Mouse (Mus musculus) kidney, embryonic 14.5 days (tissue): ENCODE measurements around the gene Itgb4. TPM values are rescaled to one million over a fixed set of nuclear protein-coding genes. Genes with fewer than 3 reads are reported as not detected.

Experiments used
- ATAC-seq: fragments of 200-750 bp; cut with Nextera tagmentation; 2 replicates; pipeline ENCODE4 v1.8.0; 2017; ENCODE audit warnings: moderate number of reproducible peaks, mild to moderate bottlenecking, moderate TSS enrichment, moderate library complexity; ENCODE audit not compliant: low FRiP score, low TSS enrichment
- H3K27ac ChIP-seq: fragments of 300-500 bp; sonication (generic); 2 replicates; pipeline ENCODE4 v1.5.1; 2014; ENCODE audit warnings: low read depth, mild to moderate bottlenecking, low read length, moderate library complexity, mixed read lengths
- H3K27me3 ChIP-seq: fragments of 300-500 bp; sonication (generic); 2 replicates; pipeline ENCODE4 v1.6.1; 2014; ENCODE audit warnings: mild to moderate bottlenecking, low read length; ENCODE audit not compliant: control insufficient read depth, insufficient read depth
- H3K36me3 ChIP-seq: fragments of 300-500 bp; sonication (generic); 2 replicates; pipeline ENCODE4 v1.6.1; 2014; ENCODE audit warnings: low read length, mixed read lengths; ENCODE audit not compliant: control insufficient read depth, insufficient read depth
- H3K4me1 ChIP-seq: fragments of 300-500 bp; sonication (generic); 2 replicates; pipeline ENCODE4 v1.6.1; 2014; ENCODE audit warnings: low read length, mixed read lengths; ENCODE audit not compliant: control insufficient read depth, insufficient read depth
- H3K4me2 ChIP-seq: fragments of 300-500 bp; sonication (generic); replicated peaks from 2 replicates; pipeline ENCODE4 v1.6.1; 2014; ENCODE audit warnings: low read depth, mild to moderate bottlenecking, low read length
- H3K4me3 ChIP-seq: fragments of 300-500 bp; sonication (generic); 2 replicates; pipeline ENCODE4 v1.5.1; 2014; ENCODE audit warnings: mild to moderate bottlenecking, low read length
- H3K9ac ChIP-seq: fragments of 300-500 bp; sonication (generic); 2 replicates; pipeline ENCODE4 v1.6.1; 2014; ENCODE audit warnings: low read depth, mild to moderate bottlenecking, low read length, moderate library complexity
- H3K9me3 ChIP-seq: fragments of 300-500 bp; sonication (generic); 2 replicates; pipeline ENCODE4 v1.6.1; 2016; ENCODE audit warnings: low read length; ENCODE audit not compliant: control insufficient read depth
- WGBS: fragments of 180-500 bp; shearing (Covaris S2); extraction: QIAGEN DNeasy Blood & Tissue Kit; methylation state at CpG from one replicate; pipeline ENCODE4 v1.1.7; 2014; 5-methylcytosine and 5-hydroxymethylcytosine counted together
- polyA plus RNA-seq: library from polyadenylated mRNA; unstranded; fragments of >200 nt; fragmentation: Nextera tagmentation; extraction: Ambion mirVana; gene quantifications from 2 replicates; pipeline ENCODE4 v1.2.1, GENCODE M21; 2014

The Itgb4 gene
- polyA plus RNA-seq, 1 experiment from 2014 or later = 2.1 TPM

- Histone ChIP-seq H3K27me3 (no peaks in the 10 kb centered on the region), H3K4me1 (peaks cover 27% of the 10 kb centered on the region), H3K27ac (no peak overlapping the region), H3K9me3 (no peaks in the 10 kb centered on the region), H3K9ac (no peak overlapping the region), H3K36me3 (no peaks in the 10 kb centered on the region; the same call in 1 of the 2 replicates), H3K4me2 (no peak overlapping the region), H3K4me3 (no peak overlapping the region)
- no peak for ATAC-seq
- 66% methylated on average over 6 of the region's 6 CpGs for WGBS
Measured at GRCm38 (mm10) chr11:116001725-116002124, 27.2 kb downstream of the Itgb4 start.

- H3K27ac ChIP-seq = no peak overlapping the region
- no peak overlapping the region for H3K9ac ChIP-seq
- 84% methylated on average over 3 of the region's 3 CpGs for WGBS
- no peaks in the 10 kb centered on the region for H3K27me3 ChIP-seq
- no peak for ATAC-seq
- H3K4me1 ChIP-seq = peaks cover 27% of the 10 kb centered on the region
- H3K9me3 ChIP-seq = no peaks in the 10 kb centered on the region
- peaks cover 9% of the 10 kb centered on the region for H3K36me3 ChIP-seq
- H3K4me3 ChIP-seq = no peak overlapping the region
- no peak overlapping the region for H3K4me2 ChIP-seq
Measured at GRCm38 (mm10) chr11:116002894-116003293, 28.4 kb downstream of the Itgb4 start.

GRCm38 (mm10) chr11:116004186-116004823 lies 29.8 kb downstream of the Itgb4 start:
- WGBS = 33% methylated on average over 8 of the region's 8 CpGs
- Histone ChIP-seq H3K27ac (peak overlapping the region; percentile 65), H3K27me3 (no peaks in the 10 kb centered on the region), H3K9me3 (no peaks in the 10 kb centered on the region), H3K36me3 (peaks cover 20% of the 10 kb centered on the region), H3K4me2 (peak overlapping the region; percentile 73), H3K4me1 (peaks cover 22% of the 10 kb centered on the region), H3K9ac (peak overlapping the region; percentile 61), H3K4me3 (peak overlapping the region; percentile 38)
- ATAC-seq = no peak

- Histone ChIP-seq H3K9me3 (no peaks in the 10 kb centered on the region), H3K4me2 (peak overlapping the region; percentile 73), H3K27ac (peak overlapping the region; percentile 65), H3K27me3 (no peaks in the 10 kb centered on the region), H3K4me3 (peak overlapping the region; percentile 38), H3K4me1 (peaks cover 22% of the 10 kb centered on the region), H3K9ac (peak overlapping the region; percentile 61), H3K36me3 (peaks cover 27% of the 10 kb centered on the region)
- WGBS = 4% methylated on average over 53 of the region's 54 CpGs
- peak; percentile 65 for ATAC-seq
Measured at GRCm38 (mm10) chr11:116004840-116005700, 30.6 kb downstream of the Itgb4 start.

GRCm38 (mm10) chr11:116005701-116006419 lies 31.4 kb downstream of the Itgb4 start:
- H3K4me1 ChIP-seq = peaks cover 22% of the 10 kb centered on the region
- peak; percentile 30 for ATAC-seq
- H3K27ac ChIP-seq = no peak overlapping the region
- H3K36me3 ChIP-seq = peaks cover 33% of the 10 kb centered on the region
- peak overlapping the region; percentile 73 for H3K4me2 ChIP-seq
- H3K27me3 ChIP-seq = no peaks in the 10 kb centered on the region
- no peaks in the 10 kb centered on the region for H3K9me3 ChIP-seq
- H3K9ac ChIP-seq = peak overlapping the region; percentile 61; the same call in 1 of the 2 replicates
- peak overlapping the region; percentile 38; the same call in 1 of the 2 replicates for H3K4me3 ChIP-seq
- 60% methylated on average over 9 of the region's 9 CpGs for WGBS

GRCm38 (mm10) chr11:116007095-116007850 lies 32.8 kb downstream of the Itgb4 start:
- ATAC-seq = no peak
- Histone ChIP-seq H3K4me2 (no peak overlapping the region), H3K4me1 (peaks cover 28% of the 10 kb centered on the region), H3K9me3 (no peaks in the 10 kb centered on the region), H3K36me3 (peaks cover 33% of the 10 kb centered on the region), H3K4me3 (no peak overlapping the region), H3K9ac (no peak overlapping the region), H3K27ac (no peak overlapping the region), H3K27me3 (no peaks in the 10 kb centered on the region)
- 87% methylated on average over 28 of the region's 28 CpGs for WGBS

- Histone ChIP-seq H3K4me1 (peaks cover 28% of the 10 kb centered on the region), H3K9ac (no peak overlapping the region), H3K27ac (no peak overlapping the region), H3K9me3 (no peaks in the 10 kb centered on the region), H3K36me3 (peaks cover 33% of the 10 kb centered on the region), H3K4me3 (no peak overlapping the region), H3K4me2 (no peak overlapping the region), H3K27me3 (no peaks in the 10 kb centered on the region)
- ATAC-seq = no peak
- WGBS = 91% methylated on average over 11 of the region's 11 CpGs
Measured at GRCm38 (mm10) chr11:116008411-116008810, 33.9 kb downstream of the Itgb4 start.

GRCm38 (mm10) chr11:116008832-116009375 lies 34.4 kb downstream of the Itgb4 start:
- H3K27ac ChIP-seq = no peak overlapping the region

More at GRCm38 (mm10) chr11:116008832-116009375, 34.4 kb downstream of the Itgb4 start:
- peaks cover 33% of the 10 kb centered on the region for H3K36me3 ChIP-seq
- H3K9ac ChIP-seq = no peak overlapping the region
- ATAC-seq = no peak
- 92% methylated on average over 13 of the region's 13 CpGs for WGBS
- no peak overlapping the region for H3K4me2 ChIP-seq
- no peak overlapping the region for H3K4me3 ChIP-seq
- no peaks in the 10 kb centered on the region for H3K27me3 ChIP-seq
- peaks cover 28% of the 10 kb centered on the region for H3K4me1 ChIP-seq
- no peaks in the 10 kb centered on the region for H3K9me3 ChIP-seq
